Mouse (Mus musculus) liver, postnatal 0 days (tissue): Measurements from ENCODE around the gene Artn. TPM values are rescaled to one million over a fixed set of nuclear protein-coding genes. Genes with fewer than 3 reads are reported as not detected.

Experiments used
- ATAC-seq: fragments of 200-750 bp; cut with Nextera tagmentation; 2 replicates; pipeline ENCODE4 v1.8.0; 2017; ENCODE audit warnings: mild to moderate bottlenecking, moderate library complexity
- DNase-seq: peaks from one replicate; pipeline ENCODE4 v3.0.0-alpha.2; 2016
- H3K27ac ChIP-seq: fragments of 300-500 bp; sonication (generic); 2 replicates; pipeline ENCODE4 v1.5.1; 2014; ENCODE audit warnings: antibody characterized with exemption, moderate library complexity, mild to moderate bottlenecking, low read depth
- H3K27me3 ChIP-seq: fragments of 300-500 bp; sonication (generic); 2 replicates; pipeline ENCODE4 v1.6.1; 2014; ENCODE audit warnings: low read length, control low read depth, mixed read lengths; ENCODE audit not compliant: insufficient read depth
- H3K36me3 ChIP-seq: fragments of 300-500 bp; sonication (generic); replicated peaks from 2 replicates; pipeline ENCODE4 v1.6.1; 2014; ENCODE audit warnings: mild to moderate bottlenecking, control low read depth, low read length, moderate library complexity, mixed read lengths; ENCODE audit not compliant: insufficient read depth
- H3K4me1 ChIP-seq: fragments of 300-500 bp; sonication (generic); 2 replicates; pipeline ENCODE4 v1.6.1; 2014; ENCODE audit warnings: antibody characterized with exemption, mild to moderate bottlenecking, control low read depth; ENCODE audit not compliant: insufficient read depth
- H3K4me2 ChIP-seq: fragments of 300-500 bp; sonication (generic); 2 replicates; pipeline ENCODE4 v1.6.1; 2014; ENCODE audit warnings: low read depth, mild to moderate bottlenecking, low read length, moderate library complexity, mixed read lengths
- H3K4me3 ChIP-seq: fragments of 300-500 bp; sonication (generic); 2 replicates; pipeline ENCODE4 v1.5.1; 2014; ENCODE audit warnings: low read depth, low read length
- H3K9ac ChIP-seq: fragments of 300-500 bp; sonication (generic); replicated peaks from 2 replicates; pipeline ENCODE4 v1.6.1; 2014; ENCODE audit warnings: mild to moderate bottlenecking, moderate library complexity
- H3K9me3 ChIP-seq: fragments of 300-500 bp; sonication (generic); 2 replicates; pipeline ENCODE4 v1.6.1; 2016; ENCODE audit warnings: mild to moderate bottlenecking, control low read depth, low read length, mixed read lengths
- CTCF ChIP-seq: sonication (generic); IDR thresholded peaks from 2 replicates; pipeline ENCODE4 v1.5.1; 2016; ENCODE audit warnings: antibody characterized with exemption, low read depth
- EP300 ChIP-seq: IDR thresholded peaks from 2 replicates; pipeline ENCODE4 v1.6.1; 2016; ENCODE audit warnings: antibody characterized with exemption, low read depth, mild to moderate bottlenecking
- WGBS: fragments of 180-500 bp; shearing (Covaris S2); extraction: QIAGEN DNeasy Blood & Tissue Kit; methylation state at CpG from one replicate; pipeline ENCODE4 v1.1.7; 2014; ENCODE audit not compliant: insufficient replicate concordance; 5-methylcytosine and 5-hydroxymethylcytosine counted together
- polyA plus RNA-seq: library from polyadenylated mRNA; unstranded; fragments of >200 nt; fragmentation: Nextera tagmentation; extraction: Ambion mirVana; gene quantifications from 2 replicates; pipeline ENCODE4 v1.2.1, GENCODE M21; 2015

The Artn gene
- polyA plus RNA-seq = 0.88 TPM in 2 replicates

- H3K9me3 ChIP-seq = no peaks in the 10 kb centered on the region
- peak within 1 kb of the TSS; percentile 72 for H3K4me2 ChIP-seq
- 0 out of 2 replicates have a peak within 1 kb of the TSS, but pooled peaks have one; percentile 22 for H3K27ac ChIP-seq
- H3K4me1 ChIP-seq = peaks cover 28% of the 10 kb centered on the region
- DNase-seq (peak; percentile 40), ATAC-seq (0 out of 2 replicates have a peak, but pooled peaks have one; percentile 10)
- peaks cover 61% of the 10 kb centered on the region for H3K27me3 ChIP-seq
- peak within 1 kb of the TSS; percentile 43 for H3K4me3 ChIP-seq
- WGBS = 2% methylated on average over 33 of the region's 33 CpGs
- no peaks in the 10 kb centered on the region for H3K36me3 ChIP-seq
- peak within 1 kb of the TSS; percentile 52 for H3K9ac ChIP-seq
- TF ChIP-seq CTCF (no peak), EP300 (no peak)
Observed at GRCm38 (mm10) chr4:117929391-117929881, at the start of gene Artn. Gene Artn, minus strand, starts transcription at chr4:117929763.

- Histone ChIP-seq H3K9me3 (no peaks in the 10 kb centered on the region), H3K9ac (no peak overlapping the region), H3K4me1 (no peaks in the 10 kb centered on the region), H3K4me2 (no peak overlapping the region), H3K36me3 (no peaks in the 10 kb centered on the region), H3K4me3 (no peak overlapping the region), H3K27ac (no peak overlapping the region), H3K27me3 (no peaks in the 10 kb centered on the region)
- no peak for DNase-seq
- no peak for ATAC-seq
- TF ChIP-seq CTCF = no peak
- no peak for TF ChIP-seq EP300
- 80% methylated on average over 4 of the region's 4 CpGs for WGBS
Observed at GRCm38 (mm10) chr4:117979181-117979580, 49.6 kb upstream of the Artn start.

- Histone ChIP-seq H3K4me1 (no peaks in the 10 kb centered on the region), H3K4me3 (no peak overlapping the region), H3K9me3 (no peaks in the 10 kb centered on the region), H3K4me2 (no peak overlapping the region), H3K27me3 (no peaks in the 10 kb centered on the region), H3K36me3 (no peaks in the 10 kb centered on the region), H3K27ac (no peak overlapping the region), H3K9ac (no peak overlapping the region)
- TF ChIP-seq EP300 = no peak
- no peak for TF ChIP-seq CTCF
- no peak for DNase-seq
- ATAC-seq = peak; percentile 50
- 71% methylated on average over 9 of the region's 9 CpGs for WGBS
Observed at GRCm38 (mm10) chr4:117978282-117978681, 48.7 kb upstream of the Artn start.

- no peak overlapping the region for H3K27ac ChIP-seq
- H3K4me3 ChIP-seq = no peak overlapping the region
- H3K36me3 ChIP-seq = no peaks in the 10 kb centered on the region
- 64% methylated on average over 10 of the region's 11 CpGs for WGBS
- H3K4me2 ChIP-seq = no peak overlapping the region
- DNase-seq = no peak
- TF ChIP-seq EP300 = no peak
- no peak for TF ChIP-seq CTCF
- H3K9me3 ChIP-seq = no peaks in the 10 kb centered on the region
- H3K4me1 ChIP-seq = peaks cover 2% of the 10 kb centered on the region; the same call in 1 of the 2 replicates
- peak; percentile 23; the same call in 1 of the 2 replicates for ATAC-seq
- H3K9ac ChIP-seq = no peak overlapping the region
- H3K27me3 ChIP-seq = no peaks in the 10 kb centered on the region
Observed at GRCm38 (mm10) chr4:117977841-117978240, 48.3 kb upstream of the Artn start.

- no peaks in the 10 kb centered on the region for H3K36me3 ChIP-seq
- H3K27ac ChIP-seq = no peak overlapping the region
- H3K4me2 ChIP-seq = no peak overlapping the region
- H3K9ac ChIP-seq = no peak overlapping the region
- peaks cover 4% of the 10 kb centered on the region; the same call in 1 of the 2 replicates for H3K4me1 ChIP-seq
- H3K4me3 ChIP-seq = no peak overlapping the region
- H3K9me3 ChIP-seq = no peaks in the 10 kb centered on the region
- ATAC-seq (no peak), DNase-seq (no peak)
- no peak for TF ChIP-seq CTCF
- no peak for TF ChIP-seq EP300
- WGBS = 77% methylated on average over 9 of the region's 9 CpGs
- H3K27me3 ChIP-seq = no peaks in the 10 kb centered on the region
Observed at GRCm38 (mm10) chr4:117977371-117977770, 47.8 kb upstream of the Artn start.

DNA sequence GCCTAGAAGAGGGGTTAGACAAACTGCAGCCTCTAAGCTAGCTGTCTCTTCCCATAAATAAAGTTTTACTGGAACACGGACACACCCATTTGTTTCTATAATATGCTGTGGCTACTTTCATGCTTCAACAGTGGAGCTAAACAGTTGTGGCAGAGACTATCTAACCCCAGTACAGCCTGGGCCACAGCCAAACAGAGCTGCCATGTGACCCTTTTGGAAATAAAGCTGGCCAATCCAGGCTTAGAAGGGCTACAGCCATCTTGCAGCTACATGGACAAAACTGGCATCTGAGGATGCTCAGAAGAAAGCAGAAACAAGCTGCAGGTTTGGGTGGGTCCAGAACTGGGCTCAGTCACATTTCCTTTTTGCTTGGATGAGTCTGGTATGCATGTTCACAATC lies 46.3 kb upstream of the Artn start:
- Histone ChIP-seq H3K9ac (no peak overlapping the region), H3K36me3 (no peaks in the 10 kb centered on the region), H3K27me3 (no peaks in the 10 kb centered on the region), H3K4me2 (no peak overlapping the region), H3K4me3 (no peak overlapping the region), H3K4me1 (peaks cover 4% of the 10 kb centered on the region; the same call in 1 of the 2 replicates), H3K27ac (no peak overlapping the region), H3K9me3 (no peaks in the 10 kb centered on the region)
- DNase-seq = no peak
- ATAC-seq = no peak
- TF ChIP-seq CTCF = no peak
- TF ChIP-seq EP300 = no peak
- WGBS = 59% methylated on average over 1 of the region's 1 CpGs
